Mouse (Mus musculus) kidney, postnatal 25 days (tissue): Measurements from ENCODE around the gene Pop5.
A peak's percentile ranks its signal among the peaks of the same experiment; 100 is the strongest.

ENCODE experiments used
- DNase-seq, 2 experiments: peaks; one replicate each; pipeline ENCODE4 v3.0.0; 2021; ENCODE audit warnings: mixed read lengths in 2 of 2

The Pop5 gene

DNA sequence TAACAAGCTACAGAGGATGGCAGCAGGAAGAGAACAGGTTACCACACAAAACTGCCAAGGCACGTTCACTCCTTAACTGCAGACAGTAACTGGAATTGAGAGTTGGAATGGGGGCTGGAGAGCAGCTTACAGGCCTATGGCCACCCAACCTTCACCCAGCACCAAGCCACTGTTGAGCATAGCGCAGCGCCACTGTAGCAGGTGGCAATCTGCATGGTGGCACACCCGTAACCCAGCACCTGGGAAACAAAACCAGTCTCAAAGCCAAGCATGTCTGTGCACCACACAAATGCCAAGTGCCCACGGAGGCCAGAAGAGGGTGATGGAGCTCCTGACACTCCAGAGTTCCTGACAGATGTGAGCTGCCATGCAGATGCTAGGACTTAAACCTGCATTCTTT lies 30.7 kb downstream of the Pop5 start:
- no peak for DNase-seq

DNA sequence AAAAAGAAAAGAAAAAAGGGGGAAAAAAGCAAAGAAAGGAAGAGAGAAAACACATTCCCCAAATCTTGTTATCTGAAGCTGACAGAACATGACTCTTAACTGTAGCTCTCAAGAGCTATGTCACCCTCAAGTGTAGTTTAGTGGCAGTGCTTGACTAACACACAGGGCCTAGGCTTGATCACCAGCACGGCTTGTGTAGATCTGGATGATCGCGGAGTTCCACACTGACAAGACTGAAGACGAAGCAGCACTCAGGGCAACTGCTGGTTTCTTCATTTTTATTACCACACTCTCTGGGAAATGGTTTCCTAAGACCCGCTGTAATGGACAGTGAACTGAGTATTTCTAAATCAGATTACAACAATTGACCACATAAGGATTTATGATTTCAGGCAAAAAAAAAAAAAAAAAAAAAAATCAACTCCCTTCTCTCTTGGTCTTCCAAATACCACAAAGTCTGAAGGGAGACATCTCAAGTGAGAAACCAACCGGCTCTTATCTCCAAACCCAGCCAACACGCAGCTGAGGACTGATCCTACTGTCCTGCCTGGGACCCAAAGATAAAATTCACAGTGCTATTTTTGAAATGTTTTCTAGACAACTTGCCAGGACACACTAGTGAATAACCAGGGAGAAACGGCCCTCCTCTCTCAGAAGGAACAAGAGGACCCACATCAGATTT lies 31.3 kb downstream of the Pop5 start:
- DNase-seq, result no peak

DNA sequence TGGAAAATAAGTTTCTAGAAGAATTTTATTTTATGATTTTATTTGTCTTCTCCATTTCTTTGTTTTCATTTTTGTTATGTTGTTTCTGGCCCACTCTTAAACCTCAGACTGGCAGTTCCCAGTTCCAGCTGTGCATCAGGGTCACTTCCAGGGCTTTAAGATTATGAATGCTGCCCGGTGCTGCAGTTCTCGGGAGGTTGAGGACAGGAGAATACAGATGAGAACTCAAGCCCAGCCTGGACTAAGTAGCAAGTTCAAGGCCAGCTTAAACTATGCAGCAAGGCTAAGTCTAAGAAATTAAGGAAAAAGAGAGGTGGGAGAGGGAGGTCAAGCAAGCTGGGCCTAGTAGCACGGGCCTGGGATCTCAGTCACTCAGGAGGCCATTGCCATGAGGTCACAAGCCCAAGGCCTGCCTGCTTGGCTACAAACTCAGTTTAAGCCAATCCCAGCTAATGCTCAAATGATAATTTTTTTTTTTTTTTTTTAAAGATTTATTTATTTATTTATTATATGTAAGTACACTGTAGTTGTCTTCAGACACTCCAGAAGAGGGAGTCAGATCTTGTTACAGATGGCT lies 31.9 kb downstream of the Pop5 start:
- DNase-seq, result no peak

DNA sequence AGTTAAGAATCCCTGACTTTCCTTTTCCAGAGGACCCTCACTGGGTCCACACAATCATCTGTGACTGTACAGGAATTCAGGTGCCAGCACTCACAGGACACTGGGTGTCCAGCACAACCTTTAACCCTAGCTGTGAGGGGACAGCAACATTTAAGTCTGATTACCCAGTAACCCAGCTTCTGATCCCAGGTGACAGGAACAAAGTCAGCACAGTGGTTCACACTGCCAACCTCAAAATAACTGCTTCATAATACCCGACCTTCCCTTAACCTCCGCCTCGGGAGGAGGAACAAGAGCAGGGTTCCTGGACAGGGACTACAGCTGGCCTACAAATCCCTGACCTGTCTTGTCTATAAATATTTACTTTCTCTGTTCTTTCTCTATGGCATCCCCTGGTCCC lies 32.6 kb downstream of the Pop5 start:
- DNase-seq, result peak in 1 of 2 experiments; percentile 55

DNA sequence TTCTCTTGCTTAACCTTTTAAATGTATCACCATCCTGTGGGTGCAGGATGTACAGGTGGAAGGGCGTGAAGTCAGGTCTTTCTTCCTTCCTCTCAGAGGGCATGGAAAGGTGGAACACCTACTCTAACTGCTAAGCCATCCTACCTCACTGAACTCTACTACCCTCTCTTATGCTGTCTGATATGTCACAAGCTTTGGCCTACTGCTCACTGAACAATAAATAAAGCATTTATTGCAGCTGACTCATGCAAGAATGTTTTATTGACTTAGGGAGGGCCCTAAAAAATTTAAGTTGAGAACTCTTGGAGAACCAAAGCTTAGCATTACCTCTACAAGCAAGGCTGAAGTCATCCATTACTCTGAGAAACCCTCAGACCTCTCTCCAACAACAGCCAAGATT lies 34.3 kb downstream of the Pop5 start:
- DNase-seq, result no peak

DNA sequence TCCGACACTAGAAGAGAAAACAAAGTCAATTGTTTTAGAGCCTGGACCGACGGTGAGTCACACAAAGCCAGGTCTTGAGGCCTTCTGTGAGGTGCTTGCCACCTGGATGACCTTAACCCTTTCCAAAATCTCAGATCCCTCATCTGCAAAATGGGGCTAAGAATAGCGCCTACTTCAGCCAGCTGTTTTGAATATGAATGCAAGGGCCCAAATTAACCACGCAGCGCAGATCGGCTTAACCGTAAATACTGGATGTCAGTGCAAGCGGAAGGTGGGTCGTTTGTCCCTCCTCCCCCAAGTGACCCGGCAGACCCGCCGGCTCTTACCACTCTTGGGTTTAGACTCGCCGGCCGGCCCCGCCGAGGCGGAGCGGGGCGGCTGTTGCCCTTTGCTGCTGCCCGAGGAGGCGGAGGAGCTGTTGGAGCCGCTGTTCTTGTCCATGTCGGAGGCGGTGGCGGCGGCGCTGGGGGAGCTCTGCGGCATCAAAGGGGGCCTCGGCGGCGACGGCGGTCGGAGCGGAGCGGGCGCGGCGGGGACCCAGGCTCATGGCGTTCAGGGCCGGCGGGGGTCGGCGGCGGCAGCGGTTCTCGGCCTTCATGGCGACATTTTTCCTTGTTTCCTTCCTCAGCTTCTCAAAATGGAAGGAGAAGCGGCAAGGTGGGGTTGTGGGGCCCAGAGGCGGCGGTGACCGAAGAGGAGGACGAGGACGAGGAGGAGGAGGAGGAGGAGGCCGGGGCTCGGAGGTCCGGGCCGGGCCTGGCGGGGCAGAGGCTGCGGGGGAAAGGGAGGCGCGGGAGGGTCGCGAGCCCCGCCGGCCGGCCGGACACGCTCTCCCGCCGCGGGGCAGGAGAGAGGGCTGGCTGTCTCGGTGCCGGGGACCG lies 36.5 kb downstream of the Pop5 start:
- DNase-seq, result peak; percentile 52 to 69

DNA sequence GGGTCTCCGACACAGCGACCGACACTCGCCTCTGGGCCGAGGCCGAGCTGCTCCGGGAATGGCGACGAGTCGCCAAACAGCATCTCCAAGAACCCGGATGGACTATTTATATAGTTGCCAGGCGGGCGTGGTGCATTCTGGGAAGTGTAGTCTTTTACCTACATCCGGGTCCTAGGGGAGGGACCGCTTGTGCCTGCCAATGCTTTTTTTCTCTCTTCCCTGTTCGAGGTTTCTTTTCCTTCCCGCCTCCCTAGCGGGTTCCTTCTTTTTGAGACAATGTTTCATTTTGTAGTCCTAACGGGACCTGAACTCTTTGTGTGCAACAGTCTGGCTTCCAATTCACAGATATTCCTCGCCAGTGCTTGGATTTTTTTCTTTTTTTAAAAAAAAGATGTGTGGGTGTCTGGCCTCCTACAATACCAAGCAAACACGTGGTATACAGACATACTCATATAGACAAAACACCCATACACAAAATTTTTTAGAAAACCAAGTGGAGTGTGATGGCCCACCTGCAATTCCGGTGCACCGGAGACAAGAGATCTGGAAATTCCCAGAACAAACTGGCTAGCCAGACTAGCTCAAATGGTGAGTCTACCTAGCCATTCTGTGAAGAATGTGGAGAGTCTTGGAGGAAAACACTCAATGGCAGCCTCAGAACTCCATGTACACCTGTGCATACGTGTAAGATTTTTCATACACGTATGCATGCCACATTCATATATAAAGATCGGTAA lies 37.3 kb downstream of the Pop5 start, which contains the start of gene Rnf10:
Gene Rnf10, minus strand, starts transcription at position 87 of the 737 bp plus-strand sequence.
- peak; percentile 96 to 98 for DNase-seq

DNA sequence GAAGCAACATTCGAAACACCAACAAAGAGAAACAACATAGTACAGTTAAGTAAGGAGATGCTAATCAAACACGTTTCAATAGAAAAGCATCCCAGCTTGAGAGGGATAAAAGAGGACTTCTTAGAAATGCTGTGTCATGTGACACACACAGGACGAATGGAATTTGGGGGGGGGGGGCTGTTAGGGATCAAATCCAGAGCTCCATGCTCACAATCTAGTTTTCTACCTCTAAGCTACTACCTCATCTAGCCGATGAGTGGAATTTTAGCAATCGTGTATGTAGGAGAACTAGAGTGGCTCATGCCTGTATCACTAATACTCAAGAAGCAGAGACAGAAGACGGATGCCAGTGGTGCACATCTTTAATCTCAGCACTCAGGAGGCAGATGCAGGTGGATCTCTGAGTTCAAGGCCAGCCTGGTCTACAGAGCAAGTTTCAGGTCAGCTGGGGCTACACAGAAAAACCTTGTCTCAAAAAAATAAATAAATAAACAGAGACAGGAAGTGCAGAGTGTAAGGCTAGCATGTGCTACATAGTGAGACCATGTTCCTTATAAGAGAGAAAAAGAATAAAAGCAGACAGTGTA lies 38.0 kb downstream of the Pop5 start:
- no peak for DNase-seq

DNA sequence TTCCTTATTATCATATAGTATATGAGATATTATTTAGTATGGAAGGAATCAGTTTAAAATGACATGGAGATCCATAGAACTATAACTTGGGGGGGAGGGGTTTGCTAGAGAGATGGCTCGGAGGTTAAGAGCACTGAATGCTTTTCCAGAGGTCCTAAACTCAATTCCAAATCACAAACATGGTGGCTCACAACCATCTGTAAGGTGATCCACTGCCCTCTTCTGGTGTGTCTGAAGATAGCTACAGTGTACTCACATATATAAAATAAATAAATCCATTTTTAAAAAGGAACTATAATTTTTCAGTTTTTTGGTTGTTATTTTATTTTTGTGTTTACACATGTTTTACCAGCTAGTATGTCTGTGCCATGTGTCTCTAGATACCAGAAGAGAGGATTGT lies 38.7 kb downstream of the Pop5 start:
- DNase-seq, result no peak

DNA sequence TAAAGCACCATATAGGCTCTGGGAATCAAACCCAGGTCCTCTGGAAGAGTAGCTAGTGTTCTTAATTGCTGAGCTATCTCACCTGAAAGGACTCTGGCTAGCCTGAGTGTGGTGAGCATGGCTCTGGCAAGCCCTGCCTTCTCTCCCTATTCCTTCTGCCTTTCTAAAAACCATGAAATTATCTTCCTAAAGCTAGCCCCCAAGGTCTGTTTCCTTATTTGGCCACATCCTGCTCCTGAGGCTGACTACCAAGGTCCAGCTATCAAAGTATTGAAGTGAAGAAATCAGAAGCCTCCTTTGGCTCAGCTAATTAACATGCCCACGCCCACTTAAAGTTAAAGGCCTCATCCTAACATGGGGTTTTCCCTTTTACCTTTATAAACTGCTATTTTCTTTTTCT lies 39.1 kb downstream of the Pop5 start:
- no peak for DNase-seq

DNA sequence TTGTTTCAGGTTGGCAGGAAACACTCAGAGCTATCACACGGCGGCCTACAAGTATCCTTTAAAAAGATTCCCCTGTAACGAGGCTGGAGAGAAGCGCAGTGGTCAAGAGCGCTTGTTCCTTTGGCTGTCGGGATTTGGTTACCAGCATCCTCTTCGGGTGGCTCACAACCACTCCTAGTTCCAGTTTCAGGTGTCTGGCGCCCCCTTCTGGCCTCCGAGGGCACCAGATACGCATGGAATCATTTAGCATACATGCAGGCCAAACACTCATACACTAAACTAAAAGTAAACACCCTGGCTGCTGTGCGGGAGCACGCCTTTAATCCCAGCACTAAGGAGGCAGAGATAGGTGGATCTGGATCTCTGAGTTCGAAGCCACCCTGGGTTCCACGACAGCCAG lies 40.4 kb downstream of the Pop5 start:
- DNase-seq, result peak in 1 of 2 experiments; percentile 38

DNA sequence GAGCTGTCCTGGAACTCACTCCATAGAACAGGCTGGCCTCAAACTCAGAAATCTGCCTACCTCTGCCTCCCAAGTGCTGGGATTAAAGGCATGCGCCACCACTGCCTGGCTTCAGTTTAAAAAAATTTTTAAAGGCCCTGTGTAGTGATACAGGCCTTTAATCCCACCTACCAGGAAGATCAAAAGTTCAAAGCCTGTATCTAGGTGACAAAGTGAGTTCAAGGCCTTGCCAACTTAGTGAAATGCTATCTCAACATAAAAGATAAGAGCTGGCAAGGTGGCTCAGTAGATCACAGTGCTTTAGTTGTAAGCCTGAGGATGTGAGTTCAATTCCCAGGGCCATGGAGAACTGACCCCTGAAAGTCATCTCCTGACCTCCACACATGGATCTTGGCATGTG lies 42.4 kb downstream of the Pop5 start:
- no peak for DNase-seq

DNA sequence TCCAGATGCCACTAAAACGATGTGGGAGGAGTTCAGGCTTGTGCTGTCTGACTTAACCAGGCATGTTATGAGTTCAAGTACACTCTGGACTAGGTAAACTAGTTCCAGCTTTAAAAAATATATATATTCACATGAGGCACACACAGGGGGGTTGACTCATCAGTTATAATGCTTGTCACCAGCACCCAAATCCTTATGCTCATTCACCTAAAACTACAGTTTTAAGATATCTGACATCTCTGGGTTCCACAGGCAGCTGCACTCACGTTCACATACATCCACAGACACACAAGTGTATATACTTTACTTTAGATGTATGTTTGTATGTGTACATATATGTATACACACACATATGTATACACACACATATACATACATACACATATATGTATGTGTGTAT lies 43.1 kb downstream of the Pop5 start:
- no peak for DNase-seq

DNA sequence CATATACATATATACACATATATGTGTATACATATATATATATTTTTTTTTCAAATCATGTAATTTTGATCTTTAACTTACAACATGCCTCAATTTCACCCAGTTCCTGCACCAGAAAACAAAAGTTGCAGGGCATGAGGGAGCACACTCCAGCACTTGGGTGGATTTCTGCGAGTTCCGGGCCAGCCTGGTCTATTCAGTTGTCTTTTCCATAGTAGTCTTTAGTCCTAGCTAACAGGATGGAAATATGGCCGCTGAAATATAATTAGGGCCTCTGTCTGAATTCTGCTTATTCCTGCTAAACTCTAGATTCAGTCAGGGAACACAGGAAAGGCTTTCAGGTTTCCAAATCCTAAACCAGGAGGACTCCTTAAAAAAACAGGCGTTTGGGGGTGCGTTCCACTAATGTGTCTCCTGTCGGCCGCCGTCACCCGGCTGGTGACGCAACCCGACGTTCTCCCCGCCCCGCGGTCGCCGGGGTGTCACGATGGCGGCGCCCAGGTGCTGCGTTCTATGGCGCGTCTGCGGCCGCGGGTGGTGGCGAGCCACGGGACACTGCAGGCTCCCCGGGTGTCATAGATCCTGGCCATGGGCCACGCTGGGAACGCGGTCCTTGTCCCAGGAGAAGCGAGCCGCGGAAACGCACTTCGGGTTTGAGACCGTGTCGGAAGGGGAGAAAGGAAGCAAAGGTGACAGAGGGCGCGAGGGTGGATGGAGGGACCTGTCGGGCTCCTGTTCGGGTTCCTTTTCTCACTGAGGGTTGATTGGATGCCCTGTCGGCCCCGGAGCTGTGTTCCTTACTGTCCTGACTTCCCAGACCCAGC lies 43.8 kb downstream of the Pop5 start, which contains the start of gene Coq5:
Gene Coq5, plus strand, starts transcription at position 441 of the 824 bp plus-strand sequence.
- peak; percentile 90 to 93 for DNase-seq

DNA sequence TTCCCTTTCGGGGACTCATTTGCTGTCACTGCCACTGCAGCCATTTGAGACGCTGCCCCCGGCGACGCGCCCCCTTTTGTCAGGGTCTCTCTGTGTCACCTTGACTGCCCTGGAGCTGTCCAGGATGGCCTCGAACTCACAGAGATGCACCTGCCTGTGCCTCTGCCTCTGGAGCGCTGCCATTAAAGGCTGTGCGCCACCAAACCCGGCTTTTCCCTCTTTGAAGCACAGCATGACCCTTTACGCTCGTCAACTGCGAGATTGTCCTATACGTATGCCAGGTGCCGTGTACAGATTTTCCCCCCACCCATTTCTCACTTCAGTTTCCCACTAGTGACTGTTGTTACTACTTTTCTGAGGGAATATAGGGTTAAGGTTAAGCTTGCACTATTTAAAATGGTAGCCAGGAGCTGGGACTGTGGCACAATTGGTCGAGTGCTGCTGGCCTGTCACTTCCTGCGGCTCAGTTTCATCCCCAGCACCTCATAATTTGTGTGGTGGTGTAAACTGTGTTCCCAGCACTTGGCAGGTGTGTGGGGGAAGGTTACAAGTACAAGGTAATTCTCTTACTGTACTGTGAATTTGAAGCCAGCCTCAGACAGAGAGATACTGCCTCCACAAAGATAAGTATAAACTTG lies 44.5 kb downstream of the Pop5 start:
- peak in 1 of 2 experiments; percentile 22 for DNase-seq

DNA sequence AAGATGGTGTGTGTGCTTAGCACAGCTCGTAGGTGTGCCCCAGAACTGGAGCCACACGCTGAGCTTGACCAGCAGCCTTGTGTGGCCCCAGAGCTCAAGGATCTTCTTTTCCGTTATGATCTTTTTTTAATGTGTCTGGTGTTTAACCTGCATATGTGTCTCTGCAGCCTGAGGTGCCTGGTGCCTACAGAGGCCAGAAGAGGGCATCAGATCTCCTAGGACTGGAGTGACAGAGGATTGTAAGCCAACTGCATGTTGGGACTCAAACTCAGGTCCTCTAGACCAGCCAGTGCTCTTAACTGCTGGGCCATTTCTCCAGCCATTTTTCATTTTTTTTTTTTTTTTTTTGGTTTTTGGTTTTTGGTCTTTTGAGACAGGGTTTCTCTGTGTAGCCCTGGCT lies 49.1 kb downstream of the Pop5 start:
- DNase-seq, result peak in 1 of 2 experiments; percentile 26

DNA sequence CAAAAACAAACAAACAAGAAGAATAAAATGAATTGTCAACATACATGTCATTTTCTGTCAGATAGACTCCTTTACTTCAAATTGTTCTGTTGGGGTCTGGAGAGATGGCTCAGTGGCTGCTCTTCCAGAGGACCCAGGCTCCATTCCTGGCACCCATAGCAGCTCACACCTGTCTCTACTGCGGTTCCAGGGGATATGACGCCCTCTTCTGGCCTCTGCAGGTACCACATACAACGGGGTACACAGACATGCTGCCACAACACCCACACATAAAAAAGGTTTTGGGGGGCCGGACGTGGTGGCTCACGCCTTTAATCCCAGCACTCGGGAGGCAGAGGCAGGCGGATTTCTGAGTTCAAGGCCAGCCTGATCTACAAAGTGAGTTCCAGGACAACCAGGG lies 58.5 kb downstream of the Pop5 start:
- DNase-seq, result no peak
